Mouse (Mus musculus) adrenal gland, adult 8-10 months (tissue): Measurements from ENCODE around the gene Zfp36l1. TPM values are rescaled to one million over a fixed set of nuclear protein-coding genes. Genes with fewer than 3 reads are reported as not detected.

Experiments used
- DNase-seq: peaks from one replicate; pipeline ENCODE4 v3.0.0; 2022
- total RNA-seq, 4 experiments: library from RNA; stranded (reverse); gene quantifications; 2 replicates each; pipeline ENCODE4 v1.2.4; 2022

Gene Zfp36l1
- total RNA-seq, 4 experiments from 2014 or later, result 257 to 328 (median 289) TPM

DNA sequence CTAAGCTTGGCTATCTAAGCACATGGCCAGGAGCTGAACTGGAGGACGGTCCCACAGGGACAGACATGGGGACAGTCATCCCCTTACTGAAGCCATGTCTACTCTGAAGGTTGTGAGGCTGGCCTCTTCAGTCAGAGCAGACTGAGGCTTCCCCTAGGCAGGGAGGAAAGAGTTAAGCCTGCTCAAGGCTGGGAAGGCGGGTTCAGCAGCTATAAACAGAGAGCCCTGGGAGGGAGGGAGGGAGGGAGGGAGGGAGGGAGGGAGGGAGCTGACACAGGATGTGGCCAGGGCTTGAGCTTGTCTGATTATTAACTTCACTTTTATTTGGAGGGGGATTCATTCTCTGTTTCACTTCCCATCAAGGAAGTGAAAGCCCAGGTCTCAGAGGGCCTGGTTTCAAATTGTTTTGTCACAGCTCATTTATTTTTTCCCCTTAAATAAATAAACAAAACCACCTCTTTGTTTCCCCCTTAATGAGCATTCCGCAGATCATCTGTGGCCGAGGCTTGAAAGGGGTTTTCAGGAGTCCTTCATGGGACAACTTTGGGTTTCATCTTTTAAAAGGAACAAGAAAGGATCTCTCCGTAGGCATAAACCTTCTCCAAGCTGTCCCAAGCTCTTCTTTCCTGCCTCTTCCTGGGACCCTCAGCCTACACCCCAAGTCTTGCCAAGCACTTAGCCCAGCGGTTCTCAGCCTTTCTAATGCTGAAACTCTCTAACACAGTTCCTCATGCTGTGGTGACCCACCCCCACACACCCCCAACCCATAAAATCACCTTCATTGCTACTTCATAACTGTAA, 17.9 kb upstream of the Zfp36l1 start:
- DNase-seq, result peak; percentile 47

DNA sequence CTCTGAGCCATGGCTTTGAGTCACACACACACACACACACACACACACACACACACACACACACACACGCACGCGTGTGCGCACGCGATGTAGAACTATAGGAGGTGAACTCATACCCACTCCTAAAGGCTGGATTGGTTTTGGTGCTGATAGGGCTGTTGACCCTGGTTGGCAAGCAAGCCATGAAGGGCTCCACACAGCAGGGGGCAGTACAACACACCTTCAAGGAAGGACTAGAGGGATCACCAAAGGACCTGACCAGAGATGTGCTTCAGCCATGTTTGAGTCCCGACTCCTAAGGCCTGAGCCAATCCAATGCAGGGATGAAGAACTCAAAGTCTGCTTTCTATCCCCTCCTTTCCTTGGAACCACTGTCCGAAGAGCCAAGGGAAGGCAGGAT, 16.7 kb upstream of the Zfp36l1 start:
- DNase-seq, result no peak

DNA sequence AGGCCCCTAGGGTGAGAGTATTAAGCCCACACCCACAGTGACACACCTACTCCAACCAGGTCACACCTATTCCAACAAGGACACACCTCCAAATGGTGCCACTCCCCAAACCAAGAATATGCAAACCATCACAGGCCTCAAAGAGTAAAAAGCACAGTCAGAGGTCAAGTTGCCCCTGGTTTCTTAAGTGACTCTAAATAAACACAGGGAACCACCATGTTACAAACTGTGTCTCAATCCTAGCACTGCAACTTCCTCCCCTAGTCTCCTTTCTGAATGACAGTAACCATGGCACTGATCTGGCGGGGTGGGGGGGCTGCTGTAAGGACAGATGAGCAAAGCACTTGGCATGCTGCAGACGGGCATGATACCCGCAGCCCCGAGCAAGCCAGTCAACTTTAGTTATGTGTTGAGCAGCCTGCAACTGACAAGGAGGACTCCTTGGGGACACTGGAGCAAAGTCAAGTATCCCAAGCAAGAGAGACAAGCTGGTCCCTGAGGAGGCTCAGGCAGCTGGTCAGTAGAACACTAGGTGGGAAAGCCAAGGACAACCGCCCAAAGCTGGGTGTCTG, 14.5 kb upstream of the Zfp36l1 start:
- DNase-seq, result no peak

DNA sequence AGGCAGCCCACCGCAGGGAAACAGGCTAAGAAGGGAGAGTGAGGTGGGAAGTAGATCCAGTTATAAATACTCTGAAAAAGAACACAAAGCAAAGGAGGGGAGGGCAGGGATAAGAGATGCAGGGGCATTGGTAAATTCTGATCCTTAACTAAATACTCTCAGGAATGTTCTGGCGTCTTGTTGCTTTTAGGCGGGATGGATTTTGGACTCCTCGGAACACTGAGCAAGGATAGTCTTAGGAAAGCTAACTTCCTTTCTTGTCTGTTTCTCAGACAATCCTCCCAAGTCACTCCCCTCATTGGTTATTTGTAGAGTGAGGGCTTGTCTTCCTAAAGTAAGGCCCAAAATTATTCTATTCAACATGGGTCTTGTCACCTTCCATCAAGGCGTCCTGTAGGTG, 12.5 kb upstream of the Zfp36l1 start:
- no peak for DNase-seq

DNA sequence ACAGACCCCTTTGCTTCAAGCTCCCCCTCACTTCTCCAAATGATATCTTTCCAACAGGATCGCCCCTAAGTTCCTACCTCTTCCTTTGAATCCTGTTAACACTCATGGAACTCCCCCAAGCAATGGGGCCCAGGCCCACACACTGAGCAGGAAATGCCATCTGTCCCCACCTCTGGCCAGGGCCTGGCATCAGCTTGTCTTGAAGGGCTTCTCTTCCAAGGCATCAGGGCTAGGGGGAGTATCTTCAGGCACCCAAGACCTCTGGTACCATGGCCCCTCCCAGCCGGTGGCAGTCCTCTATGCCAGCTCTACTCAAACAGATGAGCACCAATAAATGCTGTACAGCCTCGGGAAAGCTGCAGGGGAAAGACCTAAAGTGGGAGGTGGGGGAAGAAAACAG, 11.9 kb upstream of the Zfp36l1 start:
- DNase-seq, result no peak

DNA sequence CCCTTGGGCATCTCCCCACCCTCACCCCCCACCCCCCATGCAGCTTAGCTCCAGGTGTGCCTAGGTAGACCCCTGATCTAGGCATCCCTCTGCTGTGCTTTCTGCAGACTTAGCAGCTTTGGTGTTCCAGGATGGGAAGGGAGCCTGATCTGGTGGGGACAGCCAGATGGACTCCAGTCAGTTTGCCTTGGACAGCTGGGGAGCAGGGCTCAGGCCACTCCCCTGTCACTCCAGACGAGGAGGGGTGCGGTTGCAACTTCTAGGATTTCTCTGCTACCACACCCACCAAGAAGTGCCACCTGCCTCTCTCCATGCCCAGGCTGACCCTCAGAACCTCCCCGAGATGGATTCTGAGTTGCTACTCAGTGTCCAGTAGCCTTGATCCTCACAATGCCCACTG, 11.4 kb upstream of the Zfp36l1 start:
- no peak for DNase-seq

DNA sequence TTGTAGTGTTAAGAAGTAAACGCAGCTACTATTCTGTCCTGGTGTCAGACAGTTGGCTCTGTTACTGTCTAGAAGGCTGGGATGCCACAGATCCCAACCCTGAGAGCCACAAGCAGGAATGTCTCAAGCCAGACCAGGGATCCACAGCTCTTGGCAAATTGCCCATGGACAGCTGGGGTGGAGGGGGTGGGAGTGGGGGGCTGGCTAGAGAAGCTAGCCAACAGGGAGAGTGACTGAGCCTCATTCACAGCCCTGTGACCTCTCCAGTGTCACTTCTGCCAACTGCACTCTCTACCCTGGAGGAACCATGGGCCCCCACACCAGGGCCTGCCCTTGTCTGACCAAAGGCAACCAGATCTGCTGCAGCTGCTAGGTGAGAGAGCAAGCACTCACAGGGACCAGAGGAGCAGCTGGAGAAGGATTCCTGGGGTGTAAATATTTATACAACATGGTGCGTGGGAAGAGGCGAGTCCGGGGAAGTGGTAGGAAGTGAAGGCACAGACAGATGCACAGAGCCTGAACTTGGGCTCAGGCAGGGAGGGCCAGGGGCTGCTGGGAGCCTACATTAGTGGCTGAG, 10.5 kb upstream of the Zfp36l1 start:
- DNase-seq, result no peak

DNA sequence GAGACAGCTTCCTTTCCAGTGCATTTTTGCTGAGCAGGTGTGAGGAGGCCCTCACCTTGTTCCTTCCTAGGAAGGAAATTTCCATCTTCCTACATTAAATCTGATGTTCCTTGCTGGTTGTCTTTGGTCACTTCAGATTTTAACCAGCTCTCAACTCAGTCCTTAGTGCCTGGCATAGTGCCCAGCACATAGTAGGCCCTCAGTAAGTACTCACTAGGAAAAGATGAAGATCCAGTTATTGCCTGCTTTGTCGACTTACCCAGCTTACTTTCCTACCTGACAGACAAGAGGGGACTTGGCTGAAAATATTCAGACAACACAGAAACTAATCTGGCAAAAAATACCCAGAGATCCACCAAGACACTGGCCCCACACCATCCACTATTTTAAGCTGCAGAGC, 8.6 kb upstream of the Zfp36l1 start:
- DNase-seq, result no peak

DNA sequence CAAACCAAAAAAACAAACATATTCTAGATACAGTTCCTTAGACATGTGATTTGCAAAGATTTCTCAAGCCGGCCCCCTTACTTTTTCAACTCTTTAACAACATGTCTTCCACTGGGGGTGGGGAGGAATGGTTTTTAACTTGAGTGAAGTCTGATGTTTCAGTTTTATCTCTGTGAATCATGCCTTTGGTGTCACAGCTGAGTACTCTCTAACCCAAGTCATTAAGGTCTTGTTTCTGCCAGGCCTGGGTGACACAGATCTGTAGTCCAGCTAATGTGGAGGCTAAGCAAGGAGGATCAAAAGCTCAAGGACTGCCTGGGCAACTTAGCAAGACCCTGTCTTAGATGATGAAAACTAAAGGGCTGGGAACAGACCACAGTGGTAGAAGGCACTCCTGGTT, 5.8 kb upstream of the Zfp36l1 start:
- no peak for DNase-seq

DNA sequence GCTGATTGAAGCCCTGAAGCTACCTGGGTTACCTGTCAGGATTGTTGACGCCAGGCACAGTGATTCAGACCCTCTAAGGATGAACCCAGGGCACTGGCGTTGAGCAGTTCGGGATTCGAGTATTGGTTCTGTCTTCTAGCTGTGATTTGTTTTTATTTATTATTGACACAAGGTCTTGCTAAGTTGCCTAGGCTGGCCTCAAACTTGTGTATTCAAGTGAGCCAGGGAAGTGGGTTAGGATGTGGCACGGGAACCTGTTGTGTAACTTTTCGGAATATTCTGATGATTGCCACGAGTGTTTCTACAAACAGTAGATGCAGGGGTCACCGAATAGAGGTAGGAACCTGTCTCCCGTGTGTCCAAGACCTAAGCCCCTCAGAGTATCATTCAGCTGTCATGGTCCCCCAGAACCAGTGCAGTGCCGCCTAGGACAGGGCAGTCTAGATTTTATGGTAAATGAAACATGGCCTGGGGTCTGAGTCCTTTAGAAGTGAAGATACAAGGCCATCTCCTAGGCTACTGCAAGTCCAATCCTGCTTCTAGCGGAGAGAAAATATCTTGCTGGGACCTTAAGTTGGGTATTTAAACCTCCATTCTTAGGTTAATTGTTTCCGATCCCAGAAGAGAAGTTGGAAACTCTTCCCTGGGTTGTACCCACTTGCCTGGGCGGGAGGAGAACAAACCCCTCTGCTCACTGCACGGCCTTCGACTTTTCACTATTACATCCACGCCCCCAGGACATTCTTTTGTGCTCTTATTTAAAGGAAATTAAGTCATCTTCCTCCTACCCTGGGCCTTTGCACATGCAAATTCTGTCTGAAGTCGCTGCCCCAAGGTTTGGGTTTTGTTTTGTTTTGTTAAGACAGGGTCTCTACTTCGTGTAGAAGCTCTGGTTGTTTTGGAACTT, 3.6 kb upstream of the Zfp36l1 start:
- no peak for DNase-seq

DNA sequence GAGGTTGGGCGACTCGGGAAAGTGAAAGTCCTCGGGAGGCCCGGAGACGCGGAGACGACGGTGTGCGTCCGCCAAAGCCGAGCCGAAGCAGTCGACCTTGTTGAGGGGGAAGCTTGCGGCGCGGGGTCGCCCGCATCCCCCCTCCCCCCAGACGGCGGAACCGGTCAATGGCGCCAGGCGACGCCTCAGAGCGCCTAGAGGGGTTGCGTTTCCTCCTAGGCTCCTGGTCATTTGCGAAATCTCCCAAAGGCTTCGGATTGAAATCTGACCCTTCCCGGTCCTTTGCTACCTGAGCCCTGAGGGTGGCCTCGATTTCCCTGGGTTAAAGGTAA, 3.0 kb upstream of the Zfp36l1 start:
- DNase-seq, result no peak

DNA sequence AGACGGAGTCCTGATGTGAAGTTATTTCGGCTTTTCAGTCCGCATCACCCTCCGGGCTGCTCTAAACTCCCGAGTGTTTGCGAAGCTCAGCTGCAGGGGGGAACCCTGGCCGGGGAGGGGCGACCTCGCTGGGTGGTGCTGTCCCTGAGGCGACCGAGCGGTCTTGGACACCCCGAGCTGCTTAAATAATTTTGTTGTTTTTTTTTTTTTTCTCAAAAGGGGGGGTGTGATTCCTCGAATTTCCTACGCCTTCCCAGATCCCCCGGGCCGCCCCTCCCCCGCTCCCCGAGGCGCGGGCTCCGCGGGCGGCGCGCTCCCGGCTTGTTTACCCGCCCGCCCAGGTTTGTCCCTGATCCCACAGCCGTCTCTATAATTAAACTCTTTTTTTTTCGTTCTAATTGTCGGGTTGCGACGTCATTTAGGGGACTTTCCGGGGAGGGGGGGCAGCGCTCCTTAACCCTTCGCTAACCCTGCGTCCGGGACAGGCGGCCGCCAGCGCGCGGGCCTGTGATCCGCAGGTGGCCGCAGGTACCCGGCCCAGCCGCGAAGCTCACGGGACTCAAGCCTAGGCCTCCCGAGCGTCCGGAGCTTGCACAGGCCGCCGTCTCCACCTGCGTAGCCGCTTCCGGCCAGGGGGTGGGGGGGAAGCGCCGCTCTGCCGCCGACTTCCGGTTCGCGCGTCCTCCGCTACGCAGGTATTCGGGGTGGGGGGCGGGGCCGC, 2.5 kb upstream of the Zfp36l1 start:
- peak; percentile 76 for DNase-seq

DNA sequence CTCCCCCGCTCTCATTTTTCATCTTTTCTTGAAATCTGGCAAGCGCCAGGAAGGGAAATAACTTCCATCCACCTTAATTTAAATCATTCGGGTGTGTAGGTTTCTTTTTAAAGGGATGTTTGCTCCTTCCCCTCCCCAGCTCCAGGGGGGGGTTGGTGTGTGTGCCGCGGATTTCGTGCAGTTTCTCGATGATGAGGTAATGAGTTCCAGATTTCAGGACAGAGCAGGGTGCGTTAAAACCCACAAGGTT, 2.0 kb upstream of the Zfp36l1 start:
- DNase-seq, result no peak

DNA sequence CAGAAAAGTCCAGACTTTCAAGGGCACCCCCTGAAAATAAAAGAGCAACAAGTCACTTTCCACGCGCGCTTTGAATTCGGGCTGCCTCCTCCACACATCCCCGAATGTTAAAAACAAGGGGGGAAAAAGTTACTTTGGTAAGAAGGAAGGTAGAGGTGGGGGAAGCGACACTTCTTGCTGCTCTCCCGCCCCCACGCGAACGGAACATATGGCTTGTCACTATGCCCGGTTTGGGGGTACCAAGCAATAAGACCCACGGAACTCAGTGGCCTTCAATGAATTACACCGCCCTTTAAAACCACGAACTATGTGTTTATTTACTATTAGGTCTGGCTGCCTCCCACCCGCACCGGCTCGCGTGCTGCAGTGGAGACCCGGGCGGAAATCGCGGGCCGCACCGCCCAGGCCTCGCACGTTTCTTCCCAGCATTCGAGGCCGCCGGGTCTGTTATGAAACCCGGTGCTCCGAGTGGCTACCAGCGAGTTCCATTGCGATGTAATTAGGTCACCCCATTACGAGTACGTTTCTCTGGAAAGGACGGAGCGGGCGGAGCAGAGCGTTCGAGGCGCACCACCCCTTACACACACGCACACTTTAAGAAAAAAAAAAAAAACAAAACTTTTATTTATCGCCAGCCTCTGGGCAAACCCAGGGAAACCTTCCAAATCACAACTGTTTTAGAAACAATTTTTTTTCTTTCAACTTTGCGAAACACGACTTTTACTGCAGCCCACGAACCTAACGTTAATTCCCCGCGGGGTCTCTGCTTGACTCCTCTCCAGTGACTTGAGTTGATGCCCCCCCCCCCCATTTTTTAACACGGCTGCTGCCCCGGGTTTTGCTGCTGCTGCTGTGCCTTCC, 1.4 kb upstream of the Zfp36l1 start:
- DNase-seq, result peak; percentile 88

DNA sequence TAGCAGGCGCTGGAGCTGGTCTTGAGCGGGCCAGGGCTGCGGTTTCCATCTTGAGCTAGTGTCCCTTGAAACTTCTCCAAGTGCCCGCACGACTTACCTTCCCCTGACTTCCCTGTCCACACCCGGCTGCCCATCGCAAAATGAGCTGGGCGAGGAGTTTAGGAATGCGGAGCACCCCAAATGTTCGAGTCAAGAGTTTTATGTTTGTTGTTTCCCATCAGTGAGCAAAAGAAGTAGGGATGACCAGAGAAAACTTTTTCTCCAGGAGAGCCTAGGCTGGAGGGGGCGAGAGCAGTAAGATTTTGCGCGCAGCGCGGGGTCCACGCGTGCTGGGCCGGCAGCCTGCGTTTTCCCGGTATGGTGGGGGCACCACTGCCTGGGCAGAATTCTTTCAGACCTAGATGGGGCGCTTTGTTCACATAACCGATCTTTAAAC, 791 bp upstream of the Zfp36l1 start:
- peak; percentile 46 for DNase-seq

DNA sequence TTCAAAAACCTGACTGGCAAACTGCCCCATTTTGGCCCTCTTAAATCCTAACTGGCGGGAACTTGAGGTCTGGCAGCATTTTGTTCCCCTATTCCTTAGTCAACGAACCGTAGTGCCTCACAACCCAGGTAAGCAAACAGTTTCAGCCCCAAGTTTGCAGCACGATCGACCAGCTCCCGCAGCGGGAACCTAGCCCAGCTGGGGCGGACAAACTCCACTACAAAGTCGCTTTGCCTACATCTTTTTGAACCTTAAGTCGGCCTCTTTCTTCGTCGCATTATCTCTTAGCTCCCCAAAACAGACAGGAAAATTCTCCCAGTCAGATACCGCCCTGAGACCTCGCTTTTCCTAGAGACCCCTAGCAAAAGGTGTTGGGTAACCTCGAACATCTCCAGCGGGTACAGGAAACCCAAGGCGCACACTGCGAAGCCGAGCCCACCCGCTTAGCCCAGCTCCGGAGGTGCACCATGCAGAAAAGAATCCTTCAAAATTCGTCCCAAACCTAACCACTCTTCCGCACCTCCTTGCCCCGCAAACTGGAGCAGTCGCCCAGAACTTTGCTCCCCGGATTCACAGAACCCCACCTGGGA, 647 bp downstream of the Zfp36l1 start:
- DNase-seq, result no peak

DNA sequence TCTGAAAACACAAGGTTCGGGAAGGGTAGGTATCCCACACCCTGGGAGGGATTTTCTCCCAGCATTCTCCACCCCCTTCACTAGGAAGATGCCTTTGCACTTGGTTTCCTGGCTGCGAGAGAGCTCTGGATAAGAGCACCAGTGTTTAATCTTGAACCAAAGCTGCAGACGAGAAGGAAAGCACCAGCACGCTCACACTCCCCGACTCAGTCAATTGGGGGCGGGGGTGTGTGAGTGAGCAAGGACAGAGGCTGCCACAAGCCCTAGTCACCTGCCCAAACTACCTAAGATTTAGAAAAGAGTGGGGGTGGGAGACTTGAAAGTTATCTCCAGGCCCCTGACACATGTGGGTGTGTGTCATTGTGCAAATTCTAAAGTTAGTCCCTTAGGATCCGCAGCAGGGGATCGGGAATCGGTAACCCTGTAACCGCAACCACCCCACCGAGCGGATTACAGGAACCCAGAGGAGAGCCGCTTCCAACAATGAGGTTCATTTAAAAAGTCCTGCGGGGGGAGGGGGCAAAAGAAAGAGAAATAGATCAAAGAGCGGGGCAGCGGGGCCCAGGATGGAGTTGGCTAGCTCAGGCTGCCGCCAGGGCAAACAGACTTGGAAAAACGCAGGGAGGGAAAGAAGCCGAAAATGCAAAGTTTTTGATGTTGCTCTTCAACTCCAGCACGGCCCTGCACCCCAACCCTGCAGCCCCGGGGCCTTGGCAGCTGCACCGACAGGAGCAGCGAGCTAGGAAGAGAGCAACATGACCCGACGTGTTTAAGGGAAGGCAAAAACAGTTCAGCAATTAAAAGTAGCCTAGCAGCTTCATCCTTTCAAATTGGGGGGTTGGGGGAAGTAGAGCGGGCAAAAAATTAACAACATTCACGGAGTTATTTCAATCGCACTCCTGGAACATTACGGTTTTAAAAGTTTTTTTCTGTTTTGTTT, 1.4 kb downstream of the Zfp36l1 start:
- no peak for DNase-seq

DNA sequence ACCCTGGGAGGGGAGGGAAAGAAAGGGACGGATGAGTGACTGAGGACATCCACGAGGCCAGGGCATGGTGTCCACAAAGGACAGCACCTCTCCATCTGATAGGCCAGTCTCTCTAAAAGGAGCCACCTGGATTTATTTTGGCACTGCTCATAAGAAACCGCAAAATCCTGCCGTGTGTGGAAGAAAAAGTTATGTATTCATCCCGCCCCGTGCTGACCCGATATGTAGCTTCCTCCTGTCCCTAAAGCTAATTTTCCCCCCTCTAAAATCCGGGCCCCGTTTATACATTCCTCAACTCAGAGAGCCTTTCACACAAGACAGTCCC, 2.3 kb downstream of the Zfp36l1 start:
- DNase-seq, result no peak

DNA sequence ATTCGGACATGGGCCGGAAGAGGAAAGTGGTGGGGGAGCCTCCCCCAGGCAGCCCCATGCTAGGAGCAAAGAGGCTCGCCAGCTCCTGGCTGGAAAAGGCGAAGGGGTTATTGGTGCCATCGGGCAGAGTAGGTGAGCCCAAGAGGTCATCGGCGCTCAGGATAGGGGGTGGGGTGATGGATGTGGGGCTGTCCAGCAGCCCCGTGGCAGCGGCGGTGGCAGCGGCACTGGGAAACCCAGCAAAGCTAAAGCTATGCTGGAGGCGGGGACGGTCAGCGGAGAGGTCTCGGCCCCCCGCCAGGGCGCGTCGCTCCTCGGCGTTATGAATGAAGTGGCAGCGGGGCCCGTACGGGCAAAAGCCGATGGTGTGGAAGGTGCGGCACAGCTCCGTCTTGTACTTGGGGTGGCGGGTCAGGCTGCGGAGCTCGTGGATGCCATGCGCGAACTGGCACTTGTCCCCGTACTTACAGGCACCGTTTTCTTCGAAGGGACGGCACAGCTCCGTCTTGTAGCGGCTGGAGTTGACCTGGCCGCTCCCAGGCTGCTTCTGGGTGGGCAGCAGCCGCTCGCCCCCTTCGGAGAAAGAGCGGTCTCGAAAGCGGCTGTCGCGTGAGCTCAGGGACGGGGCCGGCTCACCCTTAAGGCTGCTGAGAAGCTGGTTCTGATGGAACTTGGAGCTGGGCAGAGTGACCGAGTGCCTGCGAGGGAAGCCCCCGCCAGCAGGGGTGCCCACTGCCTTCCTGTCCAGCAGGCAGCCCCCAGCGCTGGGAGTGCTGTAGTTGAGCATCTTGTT, 2.9 kb downstream of the Zfp36l1 start:
- peak; percentile 45 for DNase-seq
